Mouse (Mus musculus) liver, postnatal 0 days (tissue): ENCODE data around the gene Treh. TPM values are rescaled to one million over a fixed set of nuclear protein-coding genes. Genes with fewer than 3 reads are reported as not detected.
A peak's percentile ranks its signal among the peaks of the same experiment; 100 is the strongest.

Experiments
- ATAC-seq: fragments of 200-750 bp; cut with Nextera tagmentation; 2 replicates; pipeline ENCODE4 v1.8.0; 2017; ENCODE audit warnings: mild to moderate bottlenecking, moderate library complexity
- DNase-seq: peaks from one replicate; pipeline ENCODE4 v3.0.0-alpha.2; 2016
- H3K27ac ChIP-seq: fragments of 300-500 bp; sonication (generic); 2 replicates; pipeline ENCODE4 v1.5.1; 2014; ENCODE audit warnings: antibody characterized with exemption, moderate library complexity, mild to moderate bottlenecking, low read depth
- H3K27me3 ChIP-seq: fragments of 300-500 bp; sonication (generic); 2 replicates; pipeline ENCODE4 v1.6.1; 2014; ENCODE audit warnings: low read length, control low read depth, mixed read lengths; ENCODE audit not compliant: insufficient read depth
- H3K36me3 ChIP-seq: fragments of 300-500 bp; sonication (generic); replicated peaks from 2 replicates; pipeline ENCODE4 v1.6.1; 2014; ENCODE audit warnings: mild to moderate bottlenecking, control low read depth, low read length, moderate library complexity, mixed read lengths; ENCODE audit not compliant: insufficient read depth
- H3K4me1 ChIP-seq: fragments of 300-500 bp; sonication (generic); 2 replicates; pipeline ENCODE4 v1.6.1; 2014; ENCODE audit warnings: antibody characterized with exemption, mild to moderate bottlenecking, control low read depth; ENCODE audit not compliant: insufficient read depth
- H3K4me2 ChIP-seq: fragments of 300-500 bp; sonication (generic); 2 replicates; pipeline ENCODE4 v1.6.1; 2014; ENCODE audit warnings: low read depth, mild to moderate bottlenecking, low read length, moderate library complexity, mixed read lengths
- H3K4me3 ChIP-seq: fragments of 300-500 bp; sonication (generic); 2 replicates; pipeline ENCODE4 v1.5.1; 2014; ENCODE audit warnings: low read depth, low read length
- H3K9ac ChIP-seq: fragments of 300-500 bp; sonication (generic); replicated peaks from 2 replicates; pipeline ENCODE4 v1.6.1; 2014; ENCODE audit warnings: mild to moderate bottlenecking, moderate library complexity
- H3K9me3 ChIP-seq: fragments of 300-500 bp; sonication (generic); 2 replicates; pipeline ENCODE4 v1.6.1; 2016; ENCODE audit warnings: mild to moderate bottlenecking, control low read depth, low read length, mixed read lengths
- CTCF ChIP-seq: sonication (generic); IDR thresholded peaks from 2 replicates; pipeline ENCODE4 v1.5.1; 2016; ENCODE audit warnings: antibody characterized with exemption, low read depth
- EP300 ChIP-seq: IDR thresholded peaks from 2 replicates; pipeline ENCODE4 v1.6.1; 2016; ENCODE audit warnings: antibody characterized with exemption, low read depth, mild to moderate bottlenecking
- WGBS: fragments of 180-500 bp; shearing (Covaris S2); extraction: QIAGEN DNeasy Blood & Tissue Kit; methylation state at CpG from one replicate; pipeline ENCODE4 v1.1.7; 2014; ENCODE audit not compliant: insufficient replicate concordance; 5-methylcytosine and 5-hydroxymethylcytosine counted together
- polyA plus RNA-seq: library from polyadenylated mRNA; unstranded; fragments of >200 nt; fragmentation: Nextera tagmentation; extraction: Ambion mirVana; gene quantifications from 2 replicates; pipeline ENCODE4 v1.2.1, GENCODE M21; 2015

The Treh gene
- polyA plus RNA-seq, 1 experiment from 2014 or later: 0.94 TPM

DNA sequence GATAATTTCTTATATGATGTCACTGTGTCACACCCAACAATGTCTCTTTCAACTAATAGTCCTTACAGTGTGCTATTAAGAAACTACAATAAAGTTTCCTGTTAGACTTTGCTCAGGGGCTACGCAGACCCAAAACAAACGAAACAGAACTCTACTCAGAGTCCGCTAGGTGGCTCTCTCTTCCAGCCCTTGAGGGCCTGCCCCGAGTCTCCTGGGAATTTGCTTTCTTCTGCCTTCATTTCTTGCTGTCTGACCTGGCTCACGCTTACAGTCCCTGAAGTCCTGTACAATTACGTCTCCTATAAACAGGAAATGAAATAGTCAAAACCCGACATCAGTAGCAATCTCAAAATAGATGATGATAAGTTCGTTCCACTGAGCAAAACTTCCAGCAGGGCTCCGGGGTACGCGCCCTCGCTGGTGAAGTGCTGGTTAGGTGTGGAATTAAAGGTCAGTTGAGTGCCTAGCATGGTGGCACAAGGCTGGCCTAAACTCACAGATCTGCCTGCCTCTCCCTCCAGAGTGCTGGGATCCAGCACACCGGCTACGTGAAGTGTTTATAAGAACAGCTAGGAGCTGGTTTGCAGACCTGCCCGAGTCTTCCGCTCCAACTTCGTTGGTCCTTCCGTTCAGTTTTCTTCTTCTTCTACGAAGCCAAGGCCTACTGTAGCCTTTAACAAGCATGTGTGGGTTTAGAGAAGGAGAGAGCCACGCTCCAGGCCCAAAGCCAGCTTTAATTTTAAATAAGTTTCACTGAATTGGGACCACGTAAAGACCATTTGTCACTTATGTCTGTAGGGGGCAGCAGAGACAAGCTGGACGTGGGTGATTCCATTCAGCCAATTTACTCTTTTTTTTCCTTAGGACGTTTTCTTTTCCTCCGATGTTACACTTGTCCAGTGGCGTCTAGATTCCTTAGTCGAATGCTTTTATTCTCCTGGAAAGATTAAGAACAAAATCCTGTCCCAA is 17.7 kb upstream of the Treh start:
- H3K36me3 ChIP-seq: no peaks in the 10 kb centered on the region
- no peak overlapping the region for H3K27ac ChIP-seq
- DNase-seq (peak; percentile 58), ATAC-seq (peak; percentile 49)
- peak overlapping the region; percentile 48 for H3K9ac ChIP-seq
- peak overlapping the region; percentile 32 for H3K4me3 ChIP-seq
- H3K4me2 ChIP-seq: peak overlapping the region; percentile 71
- no peaks in the 10 kb centered on the region for H3K9me3 ChIP-seq
- TF ChIP-seq CTCF (peak; percentile 80), EP300 (no peak)
- H3K4me1 ChIP-seq: peaks cover 4% of the 10 kb centered on the region; the same call in 1 of the 2 replicates
- 24% methylated on average over 26 of the region's 26 CpGs for WGBS
- no peaks in the 10 kb centered on the region for H3K27me3 ChIP-seq

DNA sequence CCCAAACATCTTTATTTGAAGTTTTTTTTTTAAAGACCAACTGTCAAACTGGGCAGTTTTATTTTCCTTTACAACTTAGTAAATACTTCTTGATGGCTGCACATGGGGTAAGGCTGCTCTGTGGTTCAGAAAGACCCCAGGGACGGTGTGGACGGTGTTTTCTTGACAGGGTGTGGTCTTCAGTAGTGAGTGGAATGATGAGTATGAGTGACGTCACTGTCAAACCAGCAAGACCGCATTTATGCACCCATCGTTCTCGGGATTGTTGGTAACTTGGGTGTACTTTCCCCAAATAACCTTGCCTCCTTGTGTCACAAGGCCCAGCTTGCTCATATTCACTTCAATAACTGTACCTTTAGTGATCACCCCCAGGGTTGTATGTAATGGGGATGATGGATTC is 9.3 kb upstream of the Treh start:
- Histone ChIP-seq H3K4me2 (no peak overlapping the region), H3K9me3 (no peaks in the 10 kb centered on the region), H3K4me3 (no peak overlapping the region), H3K27ac (no peak overlapping the region), H3K9ac (no peak overlapping the region), H3K36me3 (no peaks in the 10 kb centered on the region), H3K4me1 (no peaks in the 10 kb centered on the region), H3K27me3 (no peaks in the 10 kb centered on the region)
- ATAC-seq: no peak
- 82% methylated on average over 6 of the region's 6 CpGs for WGBS
- TF ChIP-seq EP300: no peak
- TF ChIP-seq CTCF: no peak
- DNase-seq: no peak

GRCm38 (mm10) chr9:44671416-44671815 is 1.6 kb upstream of the Treh start:
- DNase-seq: no peak
- no peaks in the 10 kb centered on the region for H3K4me1 ChIP-seq
- H3K9me3 ChIP-seq: no peaks in the 10 kb centered on the region
- H3K4me3 ChIP-seq: no peak overlapping the region
- WGBS: 64% methylated on average over 5 of the region's 5 CpGs
- ATAC-seq: peak; percentile 89
- H3K27ac ChIP-seq: peak overlapping the region; percentile 55; the same call in 1 of the 2 replicates
- no peaks in the 10 kb centered on the region for H3K27me3 ChIP-seq
- H3K4me2 ChIP-seq: no peak overlapping the region
- no peak overlapping the region for H3K9ac ChIP-seq
- no peak for TF ChIP-seq CTCF
- TF ChIP-seq EP300: no peak
- no peaks in the 10 kb centered on the region for H3K36me3 ChIP-seq

DNA sequence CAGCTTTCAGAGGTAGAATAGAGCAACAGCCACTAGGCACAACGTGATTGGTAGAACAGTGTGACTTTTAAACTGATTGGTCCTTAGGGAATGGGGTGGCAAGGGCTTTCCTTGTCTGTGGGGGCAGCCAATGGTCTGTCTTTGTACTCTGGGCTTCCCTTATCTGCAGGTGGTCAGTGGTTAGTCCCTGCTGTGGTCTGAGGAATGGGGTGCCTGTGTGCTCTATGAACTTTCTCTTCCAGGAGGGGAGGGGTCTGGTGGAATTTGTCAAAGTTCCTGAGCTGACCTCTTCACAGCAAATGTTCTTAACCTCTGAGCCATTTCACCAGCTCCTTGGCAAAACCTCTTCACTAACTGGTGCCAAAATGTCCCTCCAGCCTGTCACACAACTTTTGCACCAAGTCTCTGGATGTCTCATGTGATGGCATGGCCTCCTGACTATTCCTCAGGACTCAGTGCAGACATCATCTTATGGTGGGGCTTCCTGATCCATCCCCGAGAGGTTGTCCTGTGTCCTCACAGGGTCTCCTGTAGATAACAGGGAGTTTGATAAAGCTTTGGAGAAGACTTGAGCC is 655 bp upstream of the Treh start:
- Histone ChIP-seq H3K4me2 (no peak overlapping the region), H3K9ac (no peak overlapping the region), H3K4me3 (no peak overlapping the region), H3K9me3 (no peaks in the 10 kb centered on the region), H3K4me1 (no peaks in the 10 kb centered on the region), H3K36me3 (no peaks in the 10 kb centered on the region), H3K27me3 (no peaks in the 10 kb centered on the region), H3K27ac (no peak overlapping the region)
- ATAC-seq (no peak), DNase-seq (no peak)
- TF ChIP-seq EP300 (no peak), CTCF (no peak)
- WGBS: 52% methylated on average over 2 of the region's 2 CpGs

DNA sequence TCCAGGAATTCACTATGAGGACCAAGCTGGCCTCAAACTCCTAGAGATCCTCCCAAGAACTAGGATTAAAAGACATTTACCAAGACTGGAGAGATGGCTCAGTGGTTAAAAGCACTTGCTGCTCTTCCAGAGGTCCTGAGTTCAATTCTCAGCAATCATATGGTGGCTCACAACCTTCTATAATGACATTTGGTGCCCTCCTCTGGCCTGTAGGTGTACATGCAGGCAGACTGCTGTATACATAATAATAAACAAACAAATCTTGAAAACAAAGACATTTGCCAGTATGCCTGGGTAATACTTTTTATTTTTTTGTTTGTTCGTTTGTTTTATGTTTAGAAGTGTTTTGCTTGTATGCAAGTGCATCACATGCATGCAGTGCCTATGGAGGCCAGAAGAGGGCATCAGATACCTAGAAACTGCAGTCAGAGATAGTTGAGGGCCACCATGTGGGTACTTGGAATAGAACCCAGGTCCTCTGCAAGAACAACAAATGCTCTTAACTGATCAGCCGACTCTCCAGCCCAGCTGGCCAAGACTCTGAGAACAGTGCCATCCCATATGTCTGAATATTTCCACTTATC is 5.3 kb downstream of the Treh start:
- TF ChIP-seq CTCF (peak; percentile 48), EP300 (no peak)
- no peak overlapping the region for H3K4me2 ChIP-seq
- no peak overlapping the region for H3K27ac ChIP-seq
- no peak for DNase-seq
- no peaks in the 10 kb centered on the region for H3K9me3 ChIP-seq
- no peak for ATAC-seq
- no peak overlapping the region for H3K4me3 ChIP-seq
- no peak overlapping the region for H3K9ac ChIP-seq
- no peaks in the 10 kb centered on the region for H3K4me1 ChIP-seq
- H3K36me3 ChIP-seq: no peaks in the 10 kb centered on the region
- WGBS: 84% methylated on average over 2 of the region's 2 CpGs
- no peaks in the 10 kb centered on the region for H3K27me3 ChIP-seq

- Histone ChIP-seq H3K4me2 (no peak overlapping the region), H3K4me1 (no peaks in the 10 kb centered on the region), H3K27ac (no peak overlapping the region), H3K9ac (no peak overlapping the region), H3K27me3 (no peaks in the 10 kb centered on the region), H3K36me3 (no peaks in the 10 kb centered on the region), H3K4me3 (no peak overlapping the region), H3K9me3 (no peaks in the 10 kb centered on the region)
- TF ChIP-seq CTCF (no peak), EP300 (no peak)
- DNase-seq: no peak
- WGBS: 73% methylated on average over 5 of the region's 5 CpGs
- ATAC-seq: no peak
Measured at GRCm38 (mm10) chr9:44679565-44679964, 6.5 kb downstream of the Treh start.
